Mouse (Mus musculus) heart, postnatal 0 days (tissue): Measurements from ENCODE around the gene Mybpc1. TPM values are rescaled to one million over a fixed set of nuclear protein-coding genes. Genes with fewer than 3 reads are reported as not detected.

Source experiments
- ATAC-seq: fragments of 200-750 bp; cut with Nextera tagmentation; 2 replicates; pipeline ENCODE4 v1.8.0; 2017; ENCODE audit warnings: low read depth, moderate number of reproducible peaks, moderate library complexity; ENCODE audit not compliant: insufficient read depth
- DNase-seq: peaks from one replicate; pipeline ENCODE4 v3.0.0-alpha.2; 2016; ENCODE audit warnings: low spot score
- H3K27ac ChIP-seq: fragments of 300-500 bp; sonication (generic); 2 replicates; pipeline ENCODE4 v1.5.1; 2014; ENCODE audit warnings: low read depth, mild to moderate bottlenecking
- H3K27me3 ChIP-seq: fragments of 300-500 bp; sonication (generic); 2 replicates; pipeline ENCODE4 v1.6.1; 2014; ENCODE audit warnings: low read length, mixed read lengths; ENCODE audit not compliant: control insufficient read depth, insufficient read depth
- H3K36me3 ChIP-seq: fragments of 300-500 bp; sonication (generic); replicated peaks from 2 replicates; pipeline ENCODE4 v1.6.1; 2014; ENCODE audit warnings: low read length, mixed read lengths; ENCODE audit not compliant: control insufficient read depth, insufficient read depth
- H3K4me1 ChIP-seq: fragments of 300-500 bp; sonication (generic); 2 replicates; pipeline ENCODE4 v1.6.1; 2014; ENCODE audit warnings: antibody characterized with exemption; ENCODE audit not compliant: control insufficient read depth, insufficient read depth
- H3K4me2 ChIP-seq: fragments of 300-500 bp; sonication (generic); 2 replicates; pipeline ENCODE4 v1.6.1; 2014; ENCODE audit warnings: low read depth, mild to moderate bottlenecking, low read length, moderate library complexity
- H3K4me3 ChIP-seq: fragments of 300-500 bp; sonication (generic); 2 replicates; pipeline ENCODE4 v1.5.1; 2014; ENCODE audit warnings: low read depth, low read length
- H3K9ac ChIP-seq: fragments of 300-500 bp; sonication (generic); replicated peaks from 2 replicates; pipeline ENCODE4 v1.6.1; 2014; ENCODE audit warnings: low read depth, low read length, mixed read lengths
- H3K9me3 ChIP-seq: fragments of 300-500 bp; sonication (generic); replicated peaks from 2 replicates; pipeline ENCODE4 v1.6.1; 2016; ENCODE audit warnings: low read length; ENCODE audit not compliant: control insufficient read depth
- CTCF ChIP-seq: IDR thresholded peaks from 2 replicates; pipeline ENCODE4 v1.5.1; 2016; ENCODE audit warnings: antibody characterized with exemption, control low read depth, low read depth
- EP300 ChIP-seq: IDR thresholded peaks from 2 replicates; pipeline ENCODE4 v1.6.1; 2016; ENCODE audit warnings: antibody characterized with exemption, low read depth
- WGBS: fragments of 180-500 bp; shearing (Covaris S2); extraction: QIAGEN DNeasy Blood & Tissue Kit; methylation state at CpG from one replicate; pipeline ENCODE4 v1.1.7; 2014; 5-methylcytosine and 5-hydroxymethylcytosine counted together
- polyA plus RNA-seq: library from polyadenylated mRNA; unstranded; fragments of >200 nt; fragmentation: Nextera tagmentation; extraction: Ambion mirVana; gene quantifications from 2 replicates; pipeline ENCODE4 v1.2.1, GENCODE M21; 2015
- total RNA-seq: library from RNA; depleted of rRNA; stranded (reverse); fragments of >200 nt; gene quantifications from 2 replicates; pipeline ENCODE4 v1.2.3, GENCODE M21; 2014; ENCODE audit warnings: low replicate concordance

The Mybpc1 gene
- total and polyA plus RNA-seq, 2 experiments from 2014 or later = 0.78 TPM; not detected in 1

- DNase-seq (peak; percentile 75), ATAC-seq (peak; percentile 83)
- H3K27ac ChIP-seq = peak overlapping the region; percentile 53
- no peak overlapping the region for H3K4me3 ChIP-seq
- no peaks in the 10 kb centered on the region for H3K27me3 ChIP-seq
- peak; percentile 66 for TF ChIP-seq EP300
- no peak for TF ChIP-seq CTCF
- H3K4me2 ChIP-seq = peak overlapping the region; percentile 24; the same call in 1 of the 2 replicates
- H3K9ac ChIP-seq = no peak overlapping the region
- H3K36me3 ChIP-seq = no peaks in the 10 kb centered on the region
- 30% methylated on average over 12 of the region's 12 CpGs for WGBS
- H3K4me1 ChIP-seq = peaks cover 17% of the 10 kb centered on the region
- H3K9me3 ChIP-seq = no peaks in the 10 kb centered on the region
Measured at GRCm38 (mm10) chr10:88510503-88511271, 94.3 kb downstream of the Mybpc1 start.

GRCm38 (mm10) chr10:88507691-88508143 lies 97.2 kb downstream of the Mybpc1 start:
- Histone ChIP-seq H3K9ac (no peak overlapping the region), H3K27me3 (no peaks in the 10 kb centered on the region), H3K36me3 (no peaks in the 10 kb centered on the region), H3K4me2 (no peak overlapping the region), H3K4me3 (no peak overlapping the region), H3K27ac (no peak overlapping the region), H3K4me1 (peaks cover 11% of the 10 kb centered on the region; the same call in 1 of the 2 replicates), H3K9me3 (no peaks in the 10 kb centered on the region)
- TF ChIP-seq EP300 = no peak
- no peak for TF ChIP-seq CTCF
- ATAC-seq = no peak
- no peak for DNase-seq
- 69% methylated on average over 7 of the region's 7 CpGs for WGBS

- Histone ChIP-seq H3K9me3 (no peaks in the 10 kb centered on the region), H3K4me1 (peaks cover under 1% of the 10 kb centered on the region; the same call in 1 of the 2 replicates), H3K4me2 (no peak overlapping the region), H3K4me3 (no peak overlapping the region), H3K9ac (no peak overlapping the region), H3K27ac (no peak overlapping the region), H3K27me3 (no peaks in the 10 kb centered on the region), H3K36me3 (no peaks in the 10 kb centered on the region)
- WGBS = 67% methylated on average over 5 of the region's 5 CpGs
- TF ChIP-seq CTCF (no peak), EP300 (no peak)
- DNase-seq (no peak), ATAC-seq (no peak)
Measured at GRCm38 (mm10) chr10:88505256-88505655, 99.7 kb downstream of the Mybpc1 start.

- H3K4me3 ChIP-seq = peak overlapping the region; percentile 80; the same call in 1 of the 2 replicates
- H3K27ac ChIP-seq = peak overlapping the region; percentile 57
- peak overlapping the region; percentile 77 for H3K4me2 ChIP-seq
- DNase-seq = no peak
- no peaks in the 10 kb centered on the region; the same call in 1 of the 2 replicates for H3K4me1 ChIP-seq
- TF ChIP-seq EP300 (no peak), CTCF (no peak)
- no peak overlapping the region for H3K9ac ChIP-seq
- WGBS = 75% methylated on average over 3 of the region's 3 CpGs
- no peaks in the 10 kb centered on the region for H3K9me3 ChIP-seq
- ATAC-seq = no peak
- no peaks in the 10 kb centered on the region for H3K27me3 ChIP-seq
- H3K36me3 ChIP-seq = no peaks in the 10 kb centered on the region
Measured at GRCm38 (mm10) chr10:88504481-88504880, 100.5 kb downstream of the Mybpc1 start.

- peak within 1 kb of the TSS; percentile 82 for H3K27ac ChIP-seq
- H3K4me1 ChIP-seq = no peaks in the 10 kb centered on the region; the same call in 1 of the 2 replicates
- H3K9ac ChIP-seq = peak within 1 kb of the TSS; percentile 85
- peak within 1 kb of the TSS; percentile 77 for H3K4me2 ChIP-seq
- ATAC-seq = peak; percentile 96
- H3K27me3 ChIP-seq = no peaks in the 10 kb centered on the region
- no peak for TF ChIP-seq CTCF
- TF ChIP-seq EP300 = no peak
- peak; percentile 82 for DNase-seq
- no peaks in the 10 kb centered on the region for H3K36me3 ChIP-seq
- H3K9me3 ChIP-seq = no peaks in the 10 kb centered on the region
- 0% methylated on average over 50 of the region's 80 CpGs for WGBS
- peak within 1 kb of the TSS; percentile 80 for H3K4me3 ChIP-seq
Measured at GRCm38 (mm10) chr10:88503421-88504314, 101.3 kb downstream of the Mybpc1 start, which contains the start of gene Chpt1. Chpt1 (minus strand) TSS chr10:88504073.
